Mouse (Mus musculus) C2C12 (cell line): ENCODE data around the gene Scp2. TPM values are rescaled to one million over a fixed set of nuclear protein-coding genes. Genes with fewer than 3 reads are reported as not detected.
A peak's percentile ranks its signal among the peaks of the same experiment; 100 is the strongest.

Experiments
- H3K27me3 ChIP-seq: one replicate; pipeline ENCODE4 v1.6.1; 2011; ENCODE audit not compliant: control insufficient read depth, insufficient read depth, insufficient read length
- H3K36me3 ChIP-seq: one replicate; pipeline ENCODE4 v1.6.1; 2011; ENCODE audit not compliant: control insufficient read depth, insufficient read depth
- H3K4me3 ChIP-seq: one replicate; pipeline ENCODE4 v1.5.1; 2011; ENCODE audit warnings: mild to moderate bottlenecking, control low read depth; ENCODE audit not compliant: poor library complexity, insufficient read depth, severe bottlenecking
- H3K79me2 ChIP-seq: one replicate; pipeline ENCODE4 v1.6.1; 2011; ENCODE audit not compliant: control insufficient read depth, insufficient read depth
- H3K79me3 ChIP-seq: one replicate; pipeline ENCODE4 v1.6.1; 2011; ENCODE audit warnings: low read depth, control low read depth
- H3ac ChIP-seq: one replicate; pipeline ENCODE3; 2011; ENCODE audit warnings: low read depth; ENCODE audit not compliant: control insufficient read depth, insufficient read length
- CEBPB ChIP-seq: IDR thresholded peaks from one replicate; pipeline ENCODE4 v1.6.1; 2011; ENCODE audit warnings: low read depth, mild to moderate bottlenecking, control low read depth, moderate library complexity
- CTCF ChIP-seq: IDR thresholded peaks from one replicate; pipeline ENCODE4 v1.5.1; 2011; ENCODE audit not compliant: control insufficient read depth, insufficient read depth, insufficient read length
- FOSL1 ChIP-seq: IDR thresholded peaks from one replicate; pipeline ENCODE4 v1.8.0; 2011; ENCODE audit warnings: mild to moderate bottlenecking, low read length; ENCODE audit not compliant: poor library complexity, insufficient read depth, severe bottlenecking
- MAX ChIP-seq: IDR thresholded peaks from one replicate; pipeline ENCODE4 v1.6.1; 2011; ENCODE audit warnings: mild to moderate bottlenecking, control low read depth
- MYOD1 ChIP-seq: IDR thresholded peaks from one replicate; pipeline ENCODE4 v1.6.1; 2011; ENCODE audit warnings: low read depth; ENCODE audit not compliant: control insufficient read depth, insufficient read length
- MYOG ChIP-seq: IDR thresholded peaks from one replicate; pipeline ENCODE4 v1.6.1; 2011; ENCODE audit not compliant: control insufficient read depth, insufficient read length; ENCODE audit errors: extremely low read depth
- USF1 ChIP-seq: IDR thresholded peaks from one replicate; pipeline ENCODE4 v1.6.1; 2011; ENCODE audit warnings: low read depth, mild to moderate bottlenecking, control low read depth, moderate library complexity
- long read RNA-seq, 2 experiments: library from polyadenylated mRNA; unstranded; transcript quantifications; one replicate each; pipeline ENCODE4 v2.0.0; 2019 to 2020
- polyA plus RNA-seq: library from polyadenylated mRNA; unstranded; fragments of >200 nt; fragmentation: generic; extraction: Trizol; gene quantifications from one replicate; pipeline ENCODE4 v1.2.1, GENCODE M21; 2012; ENCODE audit warnings: missing spikeins

Scp2 gene
- polyA plus RNA-seq: 76.9 TPM
- long read RNA-seq, experiment 1, transcript Scp2-202 (5 exons, 772 nt): major isoform, 130 of 176 reads
- long read RNA-seq, experiment 1, transcript Scp2-201 (16 exons, 2,640 nt): minor isoform, 38 of 176 reads
- long read RNA-seq, experiment 1, partial matches to known transcripts: 2 of 176 reads
- long read RNA-seq, experiment 1, other reads (novel, unspliced or antisense): 5 of 176 reads
- long read RNA-seq, experiment 2, transcript Scp2-201 (16 exons, 2,640 nt): major isoform, 105 of 224 reads
- long read RNA-seq, experiment 2, transcript Scp2-202 (5 exons, 772 nt): minor isoform, 102 of 224 reads
- long read RNA-seq, experiment 2, partial matches to known transcripts: 2 of 224 reads
- long read RNA-seq, experiment 2, other reads (novel, unspliced or antisense): 15 of 224 reads

DNA sequence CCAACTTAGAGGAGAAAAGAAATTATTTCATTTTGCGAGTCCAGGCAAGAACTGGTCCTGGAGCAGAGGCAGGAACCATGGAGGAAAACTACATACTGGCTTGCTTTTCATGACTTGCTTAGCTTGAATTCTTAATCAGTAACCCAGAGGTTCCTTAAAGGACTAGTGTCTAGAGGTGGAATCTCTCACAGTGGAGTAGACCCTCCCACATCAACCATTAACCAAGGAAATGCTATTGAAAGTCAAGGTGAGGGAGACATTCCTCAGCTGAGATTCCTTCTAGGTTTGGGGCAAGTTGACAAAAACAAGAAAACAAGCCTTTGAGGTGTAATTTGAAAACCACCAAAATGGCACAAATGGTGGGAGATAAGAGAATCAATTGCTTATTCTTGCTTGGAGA is at the start of gene Scp2:
Gene Scp2, minus strand, starts transcription at position 119 of the 400 bp plus-strand sequence.
- no peak within 1 kb of the TSS for H3K4me3 ChIP-seq
- no peaks in the 10 kb centered on the region for H3K27me3 ChIP-seq
- TF ChIP-seq CTCF: no peak
- no peak for TF ChIP-seq MYOD1
- TF ChIP-seq MYOG: no peak
- no peak for TF ChIP-seq FOSL1
- no peak for TF ChIP-seq CEBPB
- no peak for TF ChIP-seq MAX
- TF ChIP-seq USF1: no peak
- H3K79me2 ChIP-seq: no peaks in the 10 kb centered on the region
- no peaks in the 10 kb centered on the region for H3K36me3 ChIP-seq
- H3K79me3 ChIP-seq: no peaks in the 10 kb centered on the region
- H3ac ChIP-seq: no peak within 1 kb of the TSS

DNA sequence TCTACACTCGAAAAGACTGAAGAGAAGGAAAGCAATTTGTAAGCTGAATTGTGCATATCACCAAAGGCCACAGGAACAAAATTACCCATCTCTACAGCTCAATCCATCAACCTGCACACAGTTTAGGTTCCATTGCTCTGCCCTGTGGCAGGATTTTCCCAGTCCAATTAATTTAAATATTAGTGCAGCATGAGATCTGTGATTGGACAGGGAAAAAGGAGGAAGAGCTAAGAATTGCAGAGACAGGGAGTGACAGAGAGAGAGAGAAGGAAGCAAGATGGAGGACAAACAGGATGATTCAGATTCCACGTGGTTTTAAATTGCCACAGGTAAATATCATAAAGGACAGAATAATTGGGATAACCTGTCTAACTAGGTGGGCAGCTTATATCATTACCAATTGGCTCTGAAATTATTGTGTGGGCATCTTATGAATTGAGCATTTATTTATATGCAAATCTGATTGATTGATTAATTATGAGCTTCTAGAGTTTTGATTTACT is 48.1 kb upstream of the Scp2 start:
- Histone ChIP-seq H3K79me2 (no peaks in the 10 kb centered on the region), H3K36me3 (no peaks in the 10 kb centered on the region), H3K27me3 (peaks cover 24% of the 10 kb centered on the region), H3ac (no peak overlapping the region), H3K79me3 (peaks cover 2% of the 10 kb centered on the region), H3K4me3 (peak overlapping the region; percentile 34)
- TF ChIP-seq MAX (peak; percentile 39), USF1 (no peak), CTCF (no peak), MYOD1 (no peak)

DNA sequence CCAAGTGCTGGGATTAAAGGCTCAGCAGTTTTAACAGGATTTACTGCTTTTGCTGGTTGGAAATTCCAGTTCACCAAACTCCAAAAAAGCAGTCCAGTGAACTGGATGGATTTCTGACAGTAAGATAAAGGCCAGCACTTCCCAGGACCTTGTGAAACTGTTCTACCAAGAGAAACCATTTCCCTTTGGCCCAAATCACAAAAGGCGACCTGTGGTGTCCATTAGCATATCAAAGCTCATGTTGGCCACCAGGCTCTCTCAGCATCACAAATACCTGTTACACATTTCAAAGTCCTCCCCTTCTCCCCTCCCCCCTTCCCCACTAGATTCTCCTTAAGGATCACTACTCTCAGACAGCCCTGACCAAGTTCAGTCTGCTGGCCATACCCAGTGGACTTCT is 37.5 kb upstream of the Scp2 start:
- TF ChIP-seq FOSL1: no peak
- TF ChIP-seq MYOD1: no peak
- TF ChIP-seq USF1: no peak
- TF ChIP-seq MAX: no peak
- TF ChIP-seq MYOG: no peak
- no peak for TF ChIP-seq CTCF
- TF ChIP-seq CEBPB: no peak
- H3K4me3 ChIP-seq: no peak overlapping the region
- H3K79me3 ChIP-seq: no peaks in the 10 kb centered on the region
- H3ac ChIP-seq: no peak overlapping the region
- H3K27me3 ChIP-seq: peaks cover 3% of the 10 kb centered on the region
- H3K79me2 ChIP-seq: no peaks in the 10 kb centered on the region
- no peaks in the 10 kb centered on the region for H3K36me3 ChIP-seq

DNA sequence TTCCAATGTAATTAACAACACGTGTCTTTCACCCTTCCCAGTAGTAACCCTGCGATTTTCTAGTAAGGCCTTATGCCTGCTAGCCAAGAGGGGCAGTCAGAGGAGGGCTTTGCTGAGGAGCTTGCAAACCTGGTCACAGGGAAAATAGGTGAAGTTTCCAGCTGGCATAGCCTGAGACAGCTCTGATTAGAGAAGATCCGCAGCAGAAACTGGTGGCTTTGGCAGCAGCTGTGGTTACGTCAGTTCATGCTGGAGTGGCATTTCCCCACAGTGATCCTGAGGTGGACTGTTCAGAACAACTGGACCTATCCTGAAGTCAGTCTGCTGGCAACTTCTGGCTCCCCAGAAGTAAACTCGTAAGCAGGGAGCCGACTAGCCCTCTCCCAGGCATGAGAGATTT is 23.3 kb upstream of the Scp2 start:
- TF ChIP-seq MAX: no peak
- no peak for TF ChIP-seq FOSL1
- TF ChIP-seq MYOG: no peak
- no peak for TF ChIP-seq MYOD1
- no peak for TF ChIP-seq CTCF
- no peak for TF ChIP-seq USF1
- TF ChIP-seq CEBPB: no peak
- no peaks in the 10 kb centered on the region for H3K79me2 ChIP-seq

DNA sequence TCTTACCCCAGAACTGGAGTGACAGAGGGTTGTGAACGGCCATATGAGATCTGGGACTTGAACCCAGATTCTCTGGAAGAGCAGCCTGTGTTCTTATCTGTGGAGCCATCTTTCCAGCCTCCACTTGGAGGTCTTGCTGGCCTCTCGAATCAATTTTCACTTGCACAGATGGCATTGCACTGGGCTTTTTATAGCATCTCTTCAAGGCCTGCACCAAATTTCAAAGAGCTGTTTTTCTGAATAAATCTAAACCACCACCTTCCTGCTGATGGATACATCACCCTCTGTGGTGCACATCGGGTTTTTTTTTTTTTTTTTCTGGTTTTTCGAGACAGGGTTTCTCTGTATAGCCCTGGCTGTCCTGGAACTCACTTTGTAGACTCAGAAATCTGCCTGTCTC is 22.1 kb upstream of the Scp2 start:
- H3K79me3 ChIP-seq: no peaks in the 10 kb centered on the region
- H3ac ChIP-seq: no peak overlapping the region
- peaks cover 4% of the 10 kb centered on the region for H3K36me3 ChIP-seq
- H3K27me3 ChIP-seq: no peaks in the 10 kb centered on the region
- H3K4me3 ChIP-seq: no peak overlapping the region
- no peaks in the 10 kb centered on the region for H3K79me2 ChIP-seq
- TF ChIP-seq CEBPB (no peak), MYOG (no peak), CTCF (no peak), MAX (no peak), USF1 (no peak), FOSL1 (no peak)

More for the DNA sequence above, 23.3 kb upstream of the Scp2 start:
- Histone ChIP-seq H3K79me3 (no peaks in the 10 kb centered on the region), H3ac (no peak overlapping the region), H3K36me3 (peaks cover 4% of the 10 kb centered on the region), H3K27me3 (no peaks in the 10 kb centered on the region), H3K4me3 (no peak overlapping the region)
